Mouse (Mus musculus): ENCODE measurements at regions not wholly inside any gene's neighbourhood (a gene's known extent, or its start where the extent isn't known, plus 50 kb on each side); places are given as distances from the start of the nearest gene placed in this dataset.
A peak's percentile ranks its signal among the peaks of the same experiment; 100 is the strongest.

DNA sequence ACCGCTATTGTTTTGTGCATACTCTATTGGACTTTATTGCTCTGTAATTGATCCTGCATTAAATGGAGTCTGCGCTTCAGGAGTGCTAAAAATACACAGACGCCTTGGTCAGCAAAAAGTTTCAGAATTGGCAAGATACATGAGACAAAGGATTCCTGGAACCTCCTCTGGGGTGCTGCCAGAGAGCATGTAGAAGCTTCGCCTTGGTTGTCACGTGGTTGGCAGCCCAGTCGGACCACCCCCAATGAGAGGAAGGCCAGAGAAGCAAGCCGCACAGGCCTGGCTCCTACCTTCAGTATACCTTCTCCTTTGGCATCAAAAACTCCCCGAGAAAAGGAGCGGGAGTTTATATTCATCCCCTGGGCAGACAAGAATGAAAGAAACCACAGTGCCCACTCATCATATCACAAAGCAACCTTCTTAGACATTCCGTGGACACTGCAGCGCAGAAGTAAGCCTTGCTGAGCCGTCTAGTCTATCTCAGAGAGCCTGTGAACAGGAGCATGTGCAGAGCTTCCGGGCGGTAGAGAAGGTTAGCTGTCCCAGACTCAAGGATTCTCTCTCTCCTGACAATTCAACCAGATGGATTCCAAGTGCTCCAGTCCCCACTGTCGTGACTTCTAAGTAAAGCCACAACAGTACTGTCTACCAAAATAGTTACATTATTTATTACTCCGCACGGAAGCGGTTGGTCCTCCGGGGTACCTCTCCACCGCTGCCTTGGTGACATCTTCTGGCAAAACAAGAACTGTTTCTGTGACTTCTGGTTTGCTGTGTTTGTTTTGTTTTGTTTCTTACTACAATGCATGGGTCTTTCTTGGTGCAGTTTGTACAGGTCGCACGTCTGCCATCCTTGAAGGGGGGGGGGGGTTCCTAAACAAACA, 85.6 kb upstream of the Myo10 start:
- no peak for DNase-seq

DNA sequence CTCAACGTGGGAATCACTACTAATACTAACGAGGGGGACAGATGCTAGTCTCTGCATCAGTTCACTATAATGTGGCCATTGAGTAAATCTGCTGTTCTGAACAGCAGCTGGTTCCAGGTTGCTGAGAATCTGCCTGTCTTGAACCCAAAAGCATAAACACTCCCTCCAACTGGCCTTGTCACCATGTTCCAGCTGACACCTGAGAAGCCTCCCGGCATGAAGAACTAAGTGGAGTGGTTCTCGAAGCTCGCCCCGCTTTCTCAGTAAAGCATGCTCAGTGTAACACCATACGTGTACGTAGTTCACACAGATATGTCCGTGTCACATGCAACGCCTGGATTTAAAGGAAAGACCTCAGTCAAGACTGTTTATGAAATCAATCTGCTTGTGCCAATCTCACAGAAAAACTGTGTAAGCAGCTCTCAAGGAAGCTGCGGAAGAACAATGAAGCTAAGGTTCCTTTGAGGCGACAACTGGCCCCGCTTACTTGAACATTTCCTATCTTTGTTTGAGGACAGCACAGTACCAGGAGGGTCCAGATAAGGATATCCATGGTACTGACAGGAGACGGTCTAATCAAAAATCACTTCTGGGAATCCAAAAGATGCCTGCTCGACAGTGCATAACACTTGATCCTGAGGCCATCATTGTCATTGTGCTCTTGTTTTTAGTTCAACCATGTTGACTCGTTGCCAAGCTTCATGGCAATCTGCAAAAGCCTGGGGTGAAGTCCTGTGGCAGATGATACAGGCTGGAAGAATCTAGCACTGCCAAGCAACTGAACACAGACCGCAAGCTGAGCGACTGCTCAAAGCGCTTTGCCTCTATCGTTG, 82.8 kb upstream of the Myo10 start:
- DNase-seq = peak; percentile 87

- DNase-seq = peak; percentile 94
These were observed 79.9 kb upstream of the Myo10 start for GRCm38 (mm10) chr15:25542382-25542781.

DNA sequence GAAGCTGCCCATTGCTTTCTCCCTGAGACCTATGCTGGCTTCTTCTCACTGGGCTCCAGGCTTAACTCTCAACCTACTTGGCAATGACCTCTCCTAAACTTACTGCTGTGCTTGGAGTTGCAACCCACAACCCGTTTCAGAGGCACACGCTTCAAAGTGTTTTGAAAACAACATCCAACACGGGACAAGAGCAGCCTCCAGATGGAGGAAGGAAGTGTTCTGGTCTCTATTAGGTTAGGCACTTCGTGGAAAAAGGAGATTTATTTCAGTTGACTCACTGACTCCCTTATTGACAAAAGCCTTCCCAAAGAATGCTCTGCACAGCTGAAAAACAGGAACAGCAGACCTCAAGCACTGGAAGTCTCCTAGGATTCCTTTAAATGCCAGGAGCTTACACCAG, 76.1 kb upstream of the Myo10 start:
- DNase-seq = peak; percentile 91

DNA sequence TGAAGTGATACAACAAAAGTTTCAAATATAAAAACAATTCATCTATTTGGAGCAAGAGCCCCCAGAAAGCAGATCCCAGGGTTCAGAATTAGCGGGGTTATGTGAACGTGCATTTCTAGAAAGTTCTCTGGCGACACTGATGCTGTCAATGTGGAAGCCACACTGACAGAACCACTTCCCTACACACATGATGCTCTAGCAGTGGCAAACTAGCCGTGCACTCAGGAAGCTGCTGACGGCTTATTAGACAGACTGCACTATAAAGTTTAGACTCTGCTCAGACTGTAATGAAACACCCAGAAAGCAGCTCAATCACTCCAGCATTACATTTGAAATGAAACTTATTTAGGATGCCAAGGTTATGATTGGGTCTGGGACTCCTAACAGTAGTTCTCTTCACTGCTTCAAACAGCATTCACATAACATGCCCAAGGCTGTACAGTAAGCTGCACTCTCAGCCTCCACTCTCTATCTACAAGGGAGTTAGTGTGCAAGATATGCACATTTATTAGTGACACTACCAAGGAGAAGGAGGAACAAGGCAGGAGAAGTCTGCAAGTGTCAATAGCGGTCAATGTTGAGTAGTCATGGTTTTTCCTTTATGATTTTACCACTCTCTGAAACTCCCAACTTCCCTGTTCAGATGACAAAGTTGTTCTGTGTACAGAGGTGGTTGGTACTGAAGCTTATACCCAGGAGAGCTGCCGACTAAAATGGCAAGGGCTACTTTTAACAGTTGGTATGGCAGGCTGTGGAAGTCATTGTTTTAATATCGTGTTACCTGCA, 71.9 kb upstream of the Myo10 start:
- no peak for DNase-seq

DNA sequence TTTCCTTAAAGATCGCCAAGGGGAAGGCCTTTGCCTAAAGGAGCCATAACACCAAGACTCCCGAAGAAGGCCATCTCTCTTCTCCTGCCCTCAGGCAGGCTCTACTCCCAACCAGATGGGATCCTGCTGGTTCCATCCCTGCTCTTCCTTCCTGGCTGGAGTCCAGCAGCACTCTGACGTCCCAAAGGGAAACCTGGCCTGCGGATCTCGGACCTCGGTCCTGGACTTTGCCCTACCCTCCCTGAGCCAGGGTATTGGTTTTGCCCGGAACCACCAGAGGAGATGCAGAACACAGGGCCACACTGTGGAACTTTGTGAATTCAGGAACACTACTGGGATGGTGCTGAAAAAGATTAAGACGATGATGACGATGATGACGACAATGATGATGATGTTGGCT, 67.4 kb upstream of the Myo10 start:
- peak; percentile 91 for DNase-seq

DNA sequence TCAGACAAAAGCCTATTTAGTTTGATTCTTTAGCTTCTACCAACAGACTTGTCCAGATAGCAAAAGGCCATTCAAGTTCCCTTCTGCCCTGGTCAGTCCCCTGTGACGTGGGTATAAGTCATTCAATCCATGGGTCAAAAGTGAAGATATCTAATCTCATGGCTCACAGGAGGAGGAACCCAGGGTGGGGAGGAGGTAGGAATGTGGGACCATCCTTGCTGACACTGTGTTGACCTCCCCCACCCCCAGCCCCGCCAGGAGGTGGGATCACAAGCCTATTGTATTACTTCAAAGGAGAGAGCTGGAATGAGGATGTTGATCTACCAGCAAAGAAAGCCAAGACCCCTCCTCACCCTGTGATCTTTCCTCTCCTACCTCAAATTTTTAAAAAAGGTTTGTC, 66.5 kb upstream of the Myo10 start:
- DNase-seq = no peak

DNA sequence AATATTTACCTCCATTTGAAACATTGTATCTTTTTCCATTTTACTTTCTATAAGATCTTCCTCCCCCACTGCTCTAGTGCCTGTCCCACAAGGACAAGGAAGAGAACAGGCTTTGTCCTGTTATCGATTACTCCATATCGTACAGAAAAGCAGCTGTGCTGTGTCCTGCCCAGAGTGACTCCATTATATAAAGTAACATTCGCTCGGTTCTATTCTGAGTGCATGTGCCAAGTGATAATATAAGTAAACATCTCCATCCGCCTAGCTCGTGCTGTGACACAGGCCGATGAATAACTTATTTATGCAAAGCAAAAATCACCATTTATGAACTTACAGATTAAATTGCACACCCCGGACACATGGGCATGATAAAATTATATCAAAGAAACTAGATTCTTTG, 64.8 kb upstream of the Myo10 start:
- no peak for DNase-seq

DNA sequence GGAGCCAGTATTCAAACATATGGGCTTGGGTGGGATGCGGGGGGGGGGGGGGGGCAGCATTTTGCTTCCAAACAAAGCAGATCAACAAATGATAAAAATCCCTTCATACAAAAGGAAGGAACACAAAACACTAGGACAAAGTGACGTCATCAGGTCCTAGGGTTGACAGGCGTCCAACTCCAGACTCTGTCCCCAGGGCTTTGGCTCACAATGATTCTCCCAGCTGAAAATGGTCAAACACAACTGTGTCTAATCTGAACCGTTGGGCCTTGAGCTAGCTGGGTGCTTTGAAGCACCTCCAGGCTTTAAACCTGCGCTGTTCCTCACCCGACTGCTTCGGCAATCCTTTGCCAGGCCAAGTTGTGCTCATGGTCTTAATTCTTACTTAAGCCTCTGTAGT, 64.1 kb upstream of the Myo10 start:
- DNase-seq = peak; percentile 89

GRCm38 (mm10) chr15:25563641-25564040, 58.7 kb upstream of the Myo10 start:
- DNase-seq = peak; percentile 87

- peak; percentile 76 for DNase-seq
These were observed 49.8 kb upstream of the Myo10 start for GRCm38 (mm10) chr15:25572495-25572894.

Data from heart, adult 11 months (tissue).